Comparison of ENCODE assay signal across 12 mouse cellular contexts in genomic region chr8:94324071-94324470, GRCm38 (mm10). TPM values are rescaled to one million over a fixed set of nuclear protein-coding genes. Genes with fewer than 3 reads are reported as not detected.
DNase-seq lines count a peak whose midpoint lies in the region.
"Had no signal": no experiment of that assay in that cellular context is flagged by ENCODE, and none has a peak within 500 bp of the region (broad histone marks: within the 10 kb centered on the region; RNA-seq: fewer than 3 reads in every experiment).

No protein-coding gene starts in this region.

- peak; percentile 29 to 40 for DNase-seq in kidney, postnatal 4 days
- DNase-seq in kidney, postnatal 36 days = no peak
- peak; percentile 30 for DNase-seq in ES-CJ7 (ENCODE audit: low read depth, low spot score)
- DNase-seq in induced T-regulatory cell, adult 2 months (ENCODE audit: low read depth) = peak; percentile 65
- peak; percentile 48 for DNase-seq in thymus, postnatal 14 days
- DNase-seq in heart, postnatal 10 days = no peak
- DNase-seq in cerebellum, postnatal 36 days = no peak
- DNase-seq in heart, adult 18-20 months = no peak
- DNase-seq: cerebellum, adult 2 months; kidney, adult 2 months; left cerebral cortex, postnatal 4 days; lung, adult 18-20 months had no signal

- intact Hi-C loops in heart, postnatal 10 days (cut with DNase I) = no loop called here

RNA-seq across cellular contexts. Expression of gene Slc12a3, which starts 4.9 kb away (rescaled TPM):
- under 1 TPM in 1 of 2 experiments, not detected in 1; 0.38 TPM for total RNA-seq in heart, postnatal 10 days (2021)
- under 1 TPM; 0.12 to 0.41 TPM for total RNA-seq in heart, adult 18-20 months (2021)

Comparison
In these comparisons a context has a peak if more than half of its experiments do, and no peak if none do; other contexts are left out.
1. DNase-seq: peak in kidney, postnatal 4 days (2 of 2), ES-CJ7 (single experiment), induced T-regulatory cell, adult 2 months (single experiment) and thymus, postnatal 14 days (single experiment); none in kidney, postnatal 36 days (0 of 2), heart, postnatal 10 days (0 of 2), cerebellum, postnatal 36 days (0 of 2) and heart, adult 18-20 months (0 of 2).